Mouse (Mus musculus): ENCODE results near the gene Plekhg6. TPM values are rescaled to one million over a fixed set of nuclear protein-coding genes. Genes with fewer than 3 reads are reported as not detected.

The Plekhg6 gene
- total and polyA plus RNA-seq, 3 experiments = not detected

- H3K36me3 ChIP-seq (replicated peaks) = no peaks in the 10 kb centered on the region
- TF ChIP-seq POLR2AphosphoS5 (IDR thresholded peaks at IDR 0.05; ENCODE audit: insufficient replicate concordance, low read depth, low read length) (no peak), CTCF (IDR thresholded peaks at IDR 0.05; ENCODE audit: low read depth, low read length) (no peak), GATA2 (IDR thresholded peaks at IDR 0.05; ENCODE audit: borderline replicate concordance, low read depth, low read length) (no peak), GATA1 (IDR thresholded peaks at IDR 0.05; ENCODE audit: borderline replicate concordance, low read length) (no peak), TAL1 (conservative IDR thresholded peaks at IDR 0.05; ENCODE audit: low read depth, low read length) (no peak)
- no peaks in the 10 kb centered on the region for H3K4me1 ChIP-seq (ENCODE audit: insufficient read depth, low read depth, low read length)
- no peak overlapping the region for H3K4me3 ChIP-seq (ENCODE audit: low read depth, low read length)
- ATAC-seq (ENCODE audit: extremely low read depth, insufficient number of reproducible peaks, low FRiP score, poor library complexity, severe bottlenecking) (no peak), DNase-seq (ENCODE audit: low spot score) (no peak)
- H3K9me3 ChIP-seq (replicated peaks) = peaks cover 43% of the 10 kb centered on the region
- H3K27me3 ChIP-seq (ENCODE audit: insufficient read depth, low read length) = no peaks in the 10 kb centered on the region
These were observed 9.3 kb upstream of the Plekhg6 start for GRCm38 (mm10) chr6:125389853-125390252.

GRCm38 (mm10) chr6:125386080-125386479 lies 5.5 kb upstream of the Plekhg6 start:
- no peak for ATAC-seq (ENCODE audit: extremely low read depth, insufficient number of reproducible peaks, low FRiP score, poor library complexity, severe bottlenecking)
- DNase-seq (ENCODE audit: low spot score) = no peak
- no peaks in the 10 kb centered on the region for H3K4me1 ChIP-seq (ENCODE audit: insufficient read depth, low read depth, low read length)
- H3K27me3 ChIP-seq (ENCODE audit: insufficient read depth, low read length) = no peaks in the 10 kb centered on the region
- H3K36me3 ChIP-seq (replicated peaks) = no peaks in the 10 kb centered on the region
- H3K4me3 ChIP-seq (ENCODE audit: low read depth, low read length) = no peak overlapping the region
- H3K9me3 ChIP-seq (replicated peaks) = peaks cover 73% of the 10 kb centered on the region
- no peak for TF ChIP-seq POLR2AphosphoS5 (IDR thresholded peaks at IDR 0.05; ENCODE audit: insufficient replicate concordance, low read depth, low read length)

DNA sequence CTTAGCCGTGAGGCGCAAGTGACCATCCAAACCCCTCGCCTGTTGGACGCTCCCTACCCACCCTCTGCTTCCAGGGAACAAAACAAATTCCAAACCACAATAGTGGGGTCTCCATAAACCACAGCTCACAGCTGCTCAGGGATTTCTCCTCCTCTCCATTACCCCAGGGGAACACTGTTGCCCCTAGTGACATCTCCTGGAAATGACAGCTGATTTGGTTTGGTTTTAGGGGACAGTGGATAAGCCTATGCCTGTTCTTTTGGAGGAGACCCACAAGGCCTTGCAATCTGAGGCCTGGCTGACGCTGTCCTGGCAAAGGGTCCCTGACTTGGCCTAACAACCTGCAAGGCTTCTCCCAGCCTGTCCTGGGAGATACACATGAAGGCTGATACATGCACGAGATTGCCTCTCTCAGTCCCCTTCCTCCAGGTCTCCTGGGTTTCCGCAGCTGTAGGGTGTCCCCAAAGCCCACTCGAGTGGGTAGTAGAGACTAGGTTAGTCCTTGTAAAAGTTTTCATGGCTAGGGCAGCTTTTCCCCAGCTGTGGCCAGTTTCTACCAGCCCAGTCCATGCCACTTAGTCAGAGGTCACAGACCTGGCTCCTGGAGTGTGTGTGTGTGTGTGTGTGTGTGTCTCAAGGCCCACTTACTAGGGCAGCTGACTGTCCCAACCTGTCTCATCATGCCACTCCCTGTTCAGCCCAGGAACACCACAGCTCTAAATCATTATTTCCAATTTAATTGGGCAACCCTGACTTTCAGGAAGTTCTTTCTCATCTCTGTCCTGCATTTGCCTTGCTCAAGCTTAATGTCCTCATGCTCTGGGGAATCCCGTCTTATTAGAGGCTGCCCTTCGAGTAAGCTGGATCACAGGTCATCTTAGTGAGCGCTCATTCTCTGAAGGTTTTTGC lies 4.7 kb upstream of the Plekhg6 start:
- ATAC-seq (ENCODE audit: extremely low read depth, insufficient number of reproducible peaks, low FRiP score, poor library complexity, severe bottlenecking) (no peak), DNase-seq (ENCODE audit: low spot score) (no peak)
- no peak overlapping the region for H3K4me3 ChIP-seq (ENCODE audit: low read depth, low read length)

DNA sequence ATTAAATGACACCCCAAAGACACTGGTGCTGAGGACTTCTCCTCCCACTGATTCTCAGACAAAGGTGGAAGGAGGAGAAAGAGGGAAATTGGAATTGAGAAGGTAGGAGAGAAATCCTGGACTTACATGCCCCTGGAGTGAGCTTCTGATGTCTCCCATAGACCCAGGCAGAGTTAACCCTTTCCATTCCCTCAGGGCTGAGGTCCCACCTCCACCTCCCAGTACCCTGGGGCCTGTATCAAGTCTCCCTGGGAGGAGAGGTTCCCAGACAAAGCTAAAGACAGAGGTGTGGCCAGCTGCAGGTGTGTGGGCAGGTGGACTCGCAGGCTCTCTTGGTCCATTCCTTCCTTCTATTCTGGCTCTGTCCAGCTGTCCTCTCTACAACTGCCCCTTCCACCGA lies 1.4 kb upstream of the Plekhg6 start:
- Histone ChIP-seq H3K27me3 (ENCODE audit: insufficient read depth, low read length) (no peaks in the 10 kb centered on the region), H3K36me3 (replicated peaks) (no peaks in the 10 kb centered on the region), H3K4me3 (ENCODE audit: low read depth, low read length) (no peak overlapping the region), H3K4me1 (ENCODE audit: insufficient read depth, low read depth, low read length) (no peaks in the 10 kb centered on the region; the same call in 1 of the 2 replicates), H3K9me3 (replicated peaks) (peaks cover 85% of the 10 kb centered on the region)
- DNase-seq (ENCODE audit: low spot score) (no peak), ATAC-seq (ENCODE audit: extremely low read depth, insufficient number of reproducible peaks, low FRiP score, poor library complexity, severe bottlenecking) (no peak)
- TF ChIP-seq GATA2 (IDR thresholded peaks at IDR 0.05; ENCODE audit: borderline replicate concordance, low read depth, low read length) (no peak), POLR2AphosphoS5 (IDR thresholded peaks at IDR 0.05; ENCODE audit: insufficient replicate concordance, low read depth, low read length) (no peak), TAL1 (conservative IDR thresholded peaks at IDR 0.05; ENCODE audit: low read depth, low read length) (no peak), GATA1 (IDR thresholded peaks at IDR 0.05; ENCODE audit: borderline replicate concordance, low read length) (no peak), CTCF (IDR thresholded peaks at IDR 0.05; ENCODE audit: low read depth, low read length) (no peak)

More for the DNA sequence above, 4.7 kb upstream of the Plekhg6 start:
- no peaks in the 10 kb centered on the region for H3K27me3 ChIP-seq (ENCODE audit: insufficient read depth, low read length)
- no peaks in the 10 kb centered on the region for H3K36me3 ChIP-seq (replicated peaks)
- H3K4me1 ChIP-seq (ENCODE audit: insufficient read depth, low read depth, low read length) = no peaks in the 10 kb centered on the region; the same call in 1 of the 2 replicates
- peaks cover 81% of the 10 kb centered on the region for H3K9me3 ChIP-seq (replicated peaks)
- no peak for TF ChIP-seq GATA1 (IDR thresholded peaks at IDR 0.05; ENCODE audit: borderline replicate concordance, low read length)
- TF ChIP-seq GATA2 (IDR thresholded peaks at IDR 0.05; ENCODE audit: borderline replicate concordance, low read depth, low read length) = no peak
- no peak for TF ChIP-seq CTCF (IDR thresholded peaks at IDR 0.05; ENCODE audit: low read depth, low read length)
- no peak for TF ChIP-seq POLR2AphosphoS5 (IDR thresholded peaks at IDR 0.05; ENCODE audit: insufficient replicate concordance, low read depth, low read length)
- TF ChIP-seq TAL1 (conservative IDR thresholded peaks at IDR 0.05; ENCODE audit: low read depth, low read length) = no peak

- ATAC-seq (ENCODE audit: extremely low read depth, insufficient number of reproducible peaks, low FRiP score, poor library complexity, severe bottlenecking) = no peak
- H3K27me3 ChIP-seq (ENCODE audit: insufficient read depth, low read length) = no peaks in the 10 kb centered on the region
- H3K4me1 ChIP-seq (ENCODE audit: insufficient read depth, low read depth, low read length) = no peaks in the 10 kb centered on the region; the same call in 1 of the 2 replicates
- H3K9me3 ChIP-seq (replicated peaks) = peaks cover 84% of the 10 kb centered on the region
- DNase-seq (ENCODE audit: low spot score) = no peak
- H3K4me3 ChIP-seq (ENCODE audit: low read depth, low read length) = no peak overlapping the region
- TF ChIP-seq GATA2 (IDR thresholded peaks at IDR 0.05; ENCODE audit: borderline replicate concordance, low read depth, low read length) (no peak), POLR2AphosphoS5 (IDR thresholded peaks at IDR 0.05; ENCODE audit: insufficient replicate concordance, low read depth, low read length) (no peak), TAL1 (conservative IDR thresholded peaks at IDR 0.05; ENCODE audit: low read depth, low read length) (no peak), GATA1 (IDR thresholded peaks at IDR 0.05; ENCODE audit: borderline replicate concordance, low read length) (no peak), CTCF (IDR thresholded peaks at IDR 0.05; ENCODE audit: low read depth, low read length) (no peak)
- H3K36me3 ChIP-seq (replicated peaks) = no peaks in the 10 kb centered on the region
These were observed 812 bp downstream of the Plekhg6 start for GRCm38 (mm10) chr6:125379781-125380180.

- no peak for DNase-seq (ENCODE audit: low spot score)
- H3K36me3 ChIP-seq (replicated peaks) = no peaks in the 10 kb centered on the region
- no peaks in the 10 kb centered on the region for H3K27me3 ChIP-seq (ENCODE audit: insufficient read depth, low read length)
- H3K9me3 ChIP-seq (replicated peaks) = peaks cover 85% of the 10 kb centered on the region
- H3K4me3 ChIP-seq (ENCODE audit: low read depth, low read length) = no peak overlapping the region
- ATAC-seq (ENCODE audit: extremely low read depth, insufficient number of reproducible peaks, low FRiP score, poor library complexity, severe bottlenecking) = no peak
- TF ChIP-seq GATA2 (IDR thresholded peaks at IDR 0.05; ENCODE audit: borderline replicate concordance, low read depth, low read length) (no peak), CTCF (IDR thresholded peaks at IDR 0.05; ENCODE audit: low read depth, low read length) (no peak), TAL1 (conservative IDR thresholded peaks at IDR 0.05; ENCODE audit: low read depth, low read length) (no peak), GATA1 (IDR thresholded peaks at IDR 0.05; ENCODE audit: borderline replicate concordance, low read length) (no peak), POLR2AphosphoS5 (IDR thresholded peaks at IDR 0.05; ENCODE audit: insufficient replicate concordance, low read depth, low read length) (no peak)
- no peaks in the 10 kb centered on the region; the same call in 1 of the 2 replicates for H3K4me1 ChIP-seq (ENCODE audit: insufficient read depth, low read depth, low read length)
These were observed 2.0 kb downstream of the Plekhg6 start for GRCm38 (mm10) chr6:125378621-125379020.
